Mouse (Mus musculus) thymus, adult 2 months (tissue): ENCODE data around the gene Gas2l3.

ENCODE experiments used
- CTCF ChIP-seq: fragments of 200-500 bp; IDR thresholded peaks from 2 replicates; pipeline ENCODE4 v1.5.1; 2012; ENCODE audit warnings: mild to moderate bottlenecking, control low read depth, low read length, moderate library complexity, borderline replicate concordance; ENCODE audit not compliant: control insufficient read depth, poor library complexity, insufficient read depth; ENCODE audit errors: extremely low read depth
- POLR2A ChIP-seq: fragments of 200-500 bp; IDR thresholded peaks from 2 replicates; pipeline ENCODE4 v1.6.1; 2012; ENCODE audit warnings: mild to moderate bottlenecking, low read length, control low read depth, moderate library complexity; ENCODE audit not compliant: control insufficient read depth, poor library complexity, insufficient read depth; ENCODE audit errors: extremely low read depth

GRCm38 (mm10) chr10:89437472-89437871 lies 6.3 kb downstream of the Gas2l3 start:
- TF ChIP-seq CTCF (no peak), POLR2A (no peak)
